Mouse (Mus musculus): ENCODE measurements around the gene Egfem1.

Gene Egfem1

GRCm38 (mm10) chr3:29578055-29578860 lies 496.4 kb downstream of the Egfem1 start:
- DNase-seq (ENCODE audit: low spot score in 2 of 2), result no peak

DNA sequence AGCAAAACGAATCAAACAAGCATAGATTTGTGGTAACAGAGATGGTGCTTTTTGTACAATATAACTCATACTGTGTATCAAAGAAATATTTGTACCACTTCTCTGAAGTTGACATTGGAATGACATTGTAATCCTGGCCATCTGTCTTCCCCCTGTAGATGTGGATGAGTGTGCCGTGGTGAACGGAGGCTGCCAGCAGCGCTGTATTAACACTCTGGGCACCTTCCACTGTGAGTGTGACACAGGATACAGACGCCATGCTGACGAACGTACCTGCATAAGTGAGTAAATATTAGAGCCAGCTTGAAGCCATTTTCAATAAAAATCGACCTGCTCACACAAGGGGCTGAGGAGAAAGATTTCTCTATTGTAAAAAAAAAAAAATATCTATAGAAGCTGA lies 500.9 kb downstream of the Egfem1 start:
- no peak for DNase-seq (ENCODE audit: low spot score in 2 of 2)

DNA sequence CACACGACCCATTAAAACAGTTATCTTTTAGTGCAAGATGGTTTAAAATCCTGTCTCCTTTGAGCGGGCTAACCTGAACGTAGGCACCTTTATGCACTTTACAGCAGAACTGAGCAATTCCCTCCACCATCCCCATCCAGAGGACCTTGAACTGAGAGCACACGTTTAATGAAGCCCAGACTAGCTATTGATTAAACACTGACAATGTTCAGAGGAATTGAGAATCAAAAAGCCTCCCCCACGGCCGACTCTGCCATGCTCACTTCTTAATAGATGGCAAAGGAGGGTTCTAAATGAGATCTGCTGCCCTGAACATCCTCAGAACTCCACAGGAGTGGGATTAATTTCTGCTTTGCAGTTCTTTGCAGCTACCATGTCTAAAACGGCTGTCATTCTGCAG lies 520.3 kb downstream of the Egfem1 start:
- DNase-seq (ENCODE audit: low spot score in 2 of 2), result no peak

DNA sequence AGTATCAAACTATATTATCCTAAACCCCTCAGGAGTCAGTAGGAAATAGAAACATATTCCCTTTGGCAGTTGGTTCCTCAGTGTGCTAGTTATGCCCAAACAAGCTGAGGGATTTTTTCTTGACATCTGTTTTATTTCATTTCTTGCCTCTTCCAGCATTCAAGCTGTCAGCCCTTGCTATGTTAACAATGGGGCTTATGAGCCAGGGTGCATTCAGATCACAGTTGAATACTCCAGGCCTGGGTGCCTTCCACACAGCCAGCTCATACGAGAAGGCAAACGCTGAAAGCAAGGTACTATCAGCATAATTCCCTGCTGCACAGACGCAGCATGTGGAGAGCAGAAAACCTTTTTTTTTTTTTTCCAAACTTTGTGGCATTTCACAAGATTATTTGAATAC lies 526.9 kb downstream of the Egfem1 start:
- DNase-seq (ENCODE audit: low spot score in 2 of 2), result no peak

DNA sequence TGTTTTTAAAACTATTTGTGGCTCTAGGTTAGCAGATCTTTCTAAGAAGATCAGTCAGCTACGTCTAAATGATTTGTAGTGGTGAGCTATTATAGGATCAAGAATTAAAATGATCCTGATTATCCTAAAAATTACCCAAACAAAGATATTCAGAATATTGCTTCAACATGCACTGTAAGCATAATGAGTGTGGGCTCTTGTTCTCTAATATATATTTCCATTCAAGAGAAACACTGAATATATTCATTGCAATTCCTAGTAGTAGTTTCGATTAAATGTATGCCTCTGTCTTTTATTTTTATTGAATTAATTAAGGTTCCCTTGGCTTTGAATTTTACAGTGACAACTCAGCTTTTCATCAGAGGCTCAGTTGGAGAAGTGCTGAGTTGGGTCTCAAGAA lies 527.4 kb downstream of the Egfem1 start:
- DNase-seq (ENCODE audit: low spot score in 2 of 2), result no peak

- no peak for DNase-seq (ENCODE audit: low spot score in 2 of 2)
Measured at GRCm38 (mm10) chr3:29619586-29619985, 537.8 kb downstream of the Egfem1 start.

DNA sequence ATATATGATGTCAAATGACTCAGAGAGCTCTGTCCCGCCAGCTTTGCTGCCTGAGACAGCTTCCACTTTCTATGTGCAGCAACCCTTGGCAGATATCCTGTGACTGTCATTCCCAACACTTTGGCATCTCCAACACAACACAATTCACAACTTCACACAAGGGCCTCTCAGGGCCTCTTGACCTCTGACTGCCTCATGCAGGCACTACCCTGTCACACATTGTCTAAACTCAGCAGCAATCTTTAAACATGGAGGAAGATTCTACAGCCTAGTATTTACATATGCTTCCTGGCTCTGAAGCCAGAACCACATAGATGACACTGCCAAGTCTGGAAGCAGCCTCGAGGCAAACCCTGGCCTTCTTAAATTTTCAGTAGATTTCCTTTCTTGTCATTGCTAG lies 558.0 kb downstream of the Egfem1 start:
- DNase-seq (ENCODE audit: low spot score in 2 of 2), result no peak

GRCm38 (mm10) chr3:29666796-29667195 lies 585.0 kb downstream of the Egfem1 start:
- DNase-seq (ENCODE audit: low spot score in 2 of 2), result no peak

DNA sequence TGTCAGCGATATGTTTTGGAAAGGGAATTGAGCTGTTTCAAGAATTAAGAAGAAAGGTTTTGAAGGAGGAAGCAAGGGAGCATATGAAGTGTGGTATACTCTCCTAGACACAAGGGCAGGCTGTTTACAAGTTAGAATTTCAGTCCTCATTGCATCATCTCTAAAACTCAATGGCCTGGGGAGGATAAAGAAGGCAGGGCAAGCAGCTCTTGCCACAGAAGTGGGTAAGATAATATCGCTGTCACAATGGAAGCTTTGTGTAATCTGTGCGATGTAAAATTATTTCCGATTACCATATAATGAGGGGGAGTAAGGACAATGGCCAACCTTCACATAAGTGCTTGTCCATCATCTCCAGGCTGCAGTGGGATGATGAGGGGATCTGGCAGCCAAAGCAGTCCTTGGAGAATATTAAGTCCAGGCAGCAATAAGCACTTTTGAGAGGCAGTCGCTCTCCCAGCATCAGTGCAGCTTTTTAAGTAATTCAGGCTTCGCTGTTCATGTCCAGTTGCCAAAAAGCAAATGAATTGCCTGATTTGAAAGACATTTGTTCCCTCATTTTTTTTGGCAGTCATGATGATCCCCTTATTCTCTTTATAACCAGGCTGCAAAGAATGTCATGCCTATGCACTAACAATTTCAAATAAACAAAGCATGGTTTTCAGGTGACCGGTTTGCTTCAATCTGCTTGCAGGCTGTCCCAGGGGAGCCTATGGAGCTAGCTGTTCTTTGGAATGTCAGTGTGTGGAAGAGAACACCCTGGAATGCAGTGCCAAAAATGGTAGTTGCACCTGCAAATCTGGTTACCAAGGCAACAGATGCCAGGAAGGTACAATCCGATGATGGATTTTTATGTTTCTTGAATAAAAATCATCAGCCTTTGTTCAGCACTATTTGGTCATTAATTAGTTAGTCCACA lies 607.8 kb downstream of the Egfem1 start:
- no peak for DNase-seq (ENCODE audit: low spot score in 2 of 2)

DNA sequence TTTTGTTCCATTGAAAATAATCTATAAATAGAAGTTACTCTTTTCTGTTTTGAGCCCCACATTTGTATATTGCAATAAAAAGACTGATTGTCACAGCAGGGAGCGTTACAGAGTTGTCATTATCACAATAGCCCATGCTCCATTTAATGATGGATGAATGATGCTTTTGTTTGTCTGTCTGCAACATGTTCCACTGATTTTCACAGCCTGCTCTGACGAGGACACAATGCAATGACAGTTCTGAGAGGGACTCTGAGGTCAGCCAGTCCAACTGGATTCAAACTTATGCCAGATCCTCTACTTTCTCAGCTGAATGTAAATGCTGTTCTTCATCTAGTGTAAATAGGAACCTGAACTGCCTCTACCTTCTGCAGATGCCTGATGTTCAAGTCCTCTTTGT lies 619.3 kb downstream of the Egfem1 start:
- no peak for DNase-seq (ENCODE audit: low spot score in 2 of 2)

DNA sequence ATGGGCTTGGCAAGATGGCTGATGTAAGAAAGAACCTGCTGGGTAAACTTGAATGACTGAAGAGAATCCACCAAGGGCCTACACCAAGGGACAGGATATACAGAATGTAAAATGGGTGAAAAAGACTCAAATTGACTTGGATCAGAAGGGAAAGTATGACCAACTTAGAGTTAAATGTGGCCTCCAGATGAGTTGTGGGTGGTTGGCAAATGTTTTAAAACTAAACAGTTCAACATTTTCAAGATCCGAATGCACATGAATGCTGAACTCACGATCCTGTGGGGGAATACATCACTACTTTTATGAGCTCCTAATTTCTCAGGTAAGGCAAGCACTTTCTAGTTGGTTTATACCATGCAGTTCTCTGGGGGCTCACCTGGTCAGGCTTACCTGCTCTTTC lies 625.0 kb downstream of the Egfem1 start:
- DNase-seq (ENCODE audit: low spot score in 2 of 2), result no peak

GRCm38 (mm10) chr3:29707467-29707866 lies 625.6 kb downstream of the Egfem1 start:
- no peak for DNase-seq (ENCODE audit: low spot score in 2 of 2)

GRCm38 (mm10) chr3:29726376-29726967 lies 644.6 kb downstream of the Egfem1 start:
- DNase-seq (ENCODE audit: low spot score in 2 of 2), result no peak

- DNase-seq (ENCODE audit: low spot score in 2 of 2), result peak; percentile 25 to 46
Measured at GRCm38 (mm10) chr3:29730062-29730760, 648.4 kb downstream of the Egfem1 start.

DNA sequence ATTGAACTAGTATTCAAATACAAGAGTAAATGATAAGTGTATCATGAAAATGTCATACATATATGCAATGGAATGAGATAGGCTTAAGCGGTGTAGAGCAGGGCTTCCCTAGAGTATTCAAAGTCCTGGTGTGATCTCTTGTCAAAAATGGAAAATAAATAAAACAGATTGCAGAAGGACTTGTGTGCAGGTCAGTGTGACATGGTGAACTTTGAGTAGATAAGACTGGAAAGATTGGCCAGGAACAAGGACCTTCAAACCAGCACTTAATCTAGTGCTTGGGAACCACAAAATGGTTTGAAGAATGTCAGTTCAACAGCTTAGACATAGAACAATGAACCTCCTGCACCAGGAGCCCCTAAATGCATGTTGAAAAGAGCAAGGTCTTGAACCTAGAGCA lies 649.7 kb downstream of the Egfem1 start:
- DNase-seq (ENCODE audit: low spot score in 2 of 2), result no peak

DNA sequence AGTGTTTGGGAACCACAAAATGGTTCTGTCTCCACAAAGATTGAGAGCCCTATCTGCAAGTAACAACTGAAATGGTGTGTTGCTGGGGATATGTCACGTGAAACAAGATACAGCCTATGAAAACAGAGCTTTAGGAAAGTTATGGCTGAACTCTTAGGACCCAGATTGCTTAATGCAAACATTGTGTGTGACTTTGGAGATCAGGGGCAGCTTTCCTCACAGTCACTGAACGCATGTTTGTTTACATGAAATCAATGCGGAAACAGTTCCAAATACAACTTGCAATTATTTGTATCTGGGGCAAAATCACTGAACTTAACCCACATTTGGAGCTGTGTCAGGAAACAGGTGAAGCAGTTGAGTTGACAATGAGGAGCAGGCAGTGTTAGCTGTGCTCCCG lies 650.8 kb downstream of the Egfem1 start:
- DNase-seq (ENCODE audit: low spot score in 2 of 2), result no peak

GRCm38 (mm10) chr3:29734251-29734650 lies 652.4 kb downstream of the Egfem1 start:
- DNase-seq (ENCODE audit: low spot score in 2 of 2), result no peak

DNA sequence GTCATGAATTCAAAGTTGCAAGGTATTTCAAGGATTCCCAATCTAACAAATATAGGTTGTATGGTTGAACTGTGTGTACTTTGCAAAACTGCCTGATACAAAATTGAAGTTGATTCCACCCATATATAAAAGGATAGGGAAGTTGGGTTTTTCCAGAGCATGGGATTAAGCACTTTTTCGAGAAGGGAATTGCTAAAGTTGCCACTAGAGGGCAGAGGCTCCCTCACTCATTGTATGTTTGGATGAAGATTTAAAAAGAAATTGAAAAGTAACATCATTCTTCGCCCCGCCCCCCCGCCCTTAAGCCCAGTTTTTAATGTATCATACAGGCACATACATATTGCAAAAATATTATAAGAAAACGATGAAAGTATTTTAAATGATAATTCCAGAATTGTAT lies 657.5 kb downstream of the Egfem1 start:
- DNase-seq (ENCODE audit: low spot score in 2 of 2), result no peak
